Mouse (Mus musculus): ENCODE data around the gene Ly6g6d. TPM values are rescaled to one million over a fixed set of nuclear protein-coding genes. Genes with fewer than 3 reads are reported as not detected.

Gene Ly6g6d
- polyA plus RNA-seq, 1 experiment from 2014 or later: not detected

Other genes with a start within 250 kb of the Ly6g6d start
- gene Stk19, start 241.1 kb downstream of the Ly6g6d start, polyA plus RNA-seq (2014; fragmentation: Illumina TruSeq; extraction: RNeasy Lipid Tissue Mini Kit (QIAGEN cat#74804); ENCODE audit: low read depth, low replicate concordance): 23.0 TPM
- 3.0 TPM for gene Dxo, start 241.0 kb downstream of the Ly6g6d start, polyA plus RNA-seq (2014; fragmentation: Illumina TruSeq; extraction: RNeasy Lipid Tissue Mini Kit (QIAGEN cat#74804); ENCODE audit: low read depth, low replicate concordance)
- gene Skiv2l, start 227.9 kb downstream of the Ly6g6d start, polyA plus RNA-seq (2014; fragmentation: Illumina TruSeq; extraction: RNeasy Lipid Tissue Mini Kit (QIAGEN cat#74804); ENCODE audit: low read depth, low replicate concordance): 5.6 TPM
- 1.1 TPM for gene Nelfe, start 227.7 kb downstream of the Ly6g6d start, polyA plus RNA-seq (2014; fragmentation: Illumina TruSeq; extraction: RNeasy Lipid Tissue Mini Kit (QIAGEN cat#74804); ENCODE audit: low read depth, low replicate concordance)
- 18.5 TPM for gene Cfb, start 215.5 kb downstream of the Ly6g6d start, polyA plus RNA-seq (2014; fragmentation: Illumina TruSeq; extraction: RNeasy Lipid Tissue Mini Kit (QIAGEN cat#74804); ENCODE audit: low read depth, low replicate concordance)
- gene Zbtb12, start 198.6 kb downstream of the Ly6g6d start, polyA plus RNA-seq (2014; fragmentation: Illumina TruSeq; extraction: RNeasy Lipid Tissue Mini Kit (QIAGEN cat#74804); ENCODE audit: low read depth, low replicate concordance): 1.1 TPM
- 2.3 TPM for gene Gm20547, start 196.0 kb downstream of the Ly6g6d start, polyA plus RNA-seq (2014; fragmentation: Illumina TruSeq; extraction: RNeasy Lipid Tissue Mini Kit (QIAGEN cat#74804); ENCODE audit: low read depth, low replicate concordance)
- 1.0 TPM for gene C2, start 179.8 kb downstream of the Ly6g6d start, polyA plus RNA-seq (2014; fragmentation: Illumina TruSeq; extraction: RNeasy Lipid Tissue Mini Kit (QIAGEN cat#74804); ENCODE audit: low read depth, low replicate concordance)
- 10.6 TPM for gene Ehmt2, start 179.6 kb downstream of the Ly6g6d start, polyA plus RNA-seq (2014; fragmentation: Illumina TruSeq; extraction: RNeasy Lipid Tissue Mini Kit (QIAGEN cat#74804); ENCODE audit: low read depth, low replicate concordance)
- gene Slc44a4, start 163.6 kb downstream of the Ly6g6d start, polyA plus RNA-seq (2014; fragmentation: Illumina TruSeq; extraction: RNeasy Lipid Tissue Mini Kit (QIAGEN cat#74804); ENCODE audit: low read depth, low replicate concordance): 32.3 TPM
- gene Neu1, start 146.8 kb downstream of the Ly6g6d start, polyA plus RNA-seq (2014; fragmentation: Illumina TruSeq; extraction: RNeasy Lipid Tissue Mini Kit (QIAGEN cat#74804); ENCODE audit: low read depth, low replicate concordance): 15.5 TPM
- 10.1 TPM for gene Hspa1b, start 118.8 kb downstream of the Ly6g6d start, polyA plus RNA-seq (2014; fragmentation: Illumina TruSeq; extraction: RNeasy Lipid Tissue Mini Kit (QIAGEN cat#74804); ENCODE audit: low read depth, low replicate concordance)
- not detected for gene Gm20481, start 108.2 kb downstream of the Ly6g6d start, polyA plus RNA-seq (2014; fragmentation: Illumina TruSeq; extraction: RNeasy Lipid Tissue Mini Kit (QIAGEN cat#74804); ENCODE audit: low read depth, low replicate concordance)
- 4.5 TPM for gene Hspa1a, start 105.9 kb downstream of the Ly6g6d start, polyA plus RNA-seq (2014; fragmentation: Illumina TruSeq; extraction: RNeasy Lipid Tissue Mini Kit (QIAGEN cat#74804); ENCODE audit: low read depth, low replicate concordance)
- gene Hspa1l, start 105.4 kb downstream of the Ly6g6d start, polyA plus RNA-seq (2014; fragmentation: Illumina TruSeq; extraction: RNeasy Lipid Tissue Mini Kit (QIAGEN cat#74804); ENCODE audit: low read depth, low replicate concordance): 0.22 TPM
- 12.9 TPM for gene Lsm2, start 96.2 kb downstream of the Ly6g6d start, polyA plus RNA-seq (2014; fragmentation: Illumina TruSeq; extraction: RNeasy Lipid Tissue Mini Kit (QIAGEN cat#74804); ENCODE audit: low read depth, low replicate concordance)
- gene Vars, start 77.1 kb downstream of the Ly6g6d start, polyA plus RNA-seq (2014; fragmentation: Illumina TruSeq; extraction: RNeasy Lipid Tissue Mini Kit (QIAGEN cat#74804); ENCODE audit: low read depth, low replicate concordance): 1.5 TPM
- 0.09 TPM for gene Vwa7, start 61.5 kb downstream of the Ly6g6d start, polyA plus RNA-seq (2014; fragmentation: Illumina TruSeq; extraction: RNeasy Lipid Tissue Mini Kit (QIAGEN cat#74804); ENCODE audit: low read depth, low replicate concordance)
- gene Sapcd1, start 50.0 kb downstream of the Ly6g6d start, polyA plus RNA-seq (2014; fragmentation: Illumina TruSeq; extraction: RNeasy Lipid Tissue Mini Kit (QIAGEN cat#74804); ENCODE audit: low read depth, low replicate concordance): not detected
- gene Msh5, start 31.3 kb downstream of the Ly6g6d start, polyA plus RNA-seq (2014; fragmentation: Illumina TruSeq; extraction: RNeasy Lipid Tissue Mini Kit (QIAGEN cat#74804); ENCODE audit: low read depth, low replicate concordance): 2.5 TPM
- gene Clic1, start 28.1 kb downstream of the Ly6g6d start, polyA plus RNA-seq (2014; fragmentation: Illumina TruSeq; extraction: RNeasy Lipid Tissue Mini Kit (QIAGEN cat#74804); ENCODE audit: low read depth, low replicate concordance): 47.8 TPM
- gene Ddah2, start 19.0 kb downstream of the Ly6g6d start, polyA plus RNA-seq (2014; fragmentation: Illumina TruSeq; extraction: RNeasy Lipid Tissue Mini Kit (QIAGEN cat#74804); ENCODE audit: low read depth, low replicate concordance): not detected
- 1.5 TPM for gene Ly6g6c, start 12.7 kb downstream of the Ly6g6d start, polyA plus RNA-seq (2014; fragmentation: Illumina TruSeq; extraction: RNeasy Lipid Tissue Mini Kit (QIAGEN cat#74804); ENCODE audit: low read depth, low replicate concordance)
- gene Mpig6b, start 11.9 kb downstream of the Ly6g6d start, polyA plus RNA-seq (2014; fragmentation: Illumina TruSeq; extraction: RNeasy Lipid Tissue Mini Kit (QIAGEN cat#74804); ENCODE audit: low read depth, low replicate concordance): 3.0 TPM
- 2.8 TPM for gene Ly6g6e, start 1.2 kb downstream of the Ly6g6d start, polyA plus RNA-seq (2014; fragmentation: Illumina TruSeq; extraction: RNeasy Lipid Tissue Mini Kit (QIAGEN cat#74804); ENCODE audit: low read depth, low replicate concordance)
- gene Ly6g6f, start 7.5 kb upstream of the Ly6g6d start, polyA plus RNA-seq (2014; fragmentation: Illumina TruSeq; extraction: RNeasy Lipid Tissue Mini Kit (QIAGEN cat#74804); ENCODE audit: low read depth, low replicate concordance): not detected
- gene Abhd16a, start 11.2 kb upstream of the Ly6g6d start, polyA plus RNA-seq (2014; fragmentation: Illumina TruSeq; extraction: RNeasy Lipid Tissue Mini Kit (QIAGEN cat#74804); ENCODE audit: low read depth, low replicate concordance): 5.3 TPM
- not detected for gene Ly6g5c, start 30.2 kb upstream of the Ly6g6d start, polyA plus RNA-seq (2014; fragmentation: Illumina TruSeq; extraction: RNeasy Lipid Tissue Mini Kit (QIAGEN cat#74804); ENCODE audit: low read depth, low replicate concordance)
- not detected for gene Ly6g5b, start 37.4 kb upstream of the Ly6g6d start, polyA plus RNA-seq (2014; fragmentation: Illumina TruSeq; extraction: RNeasy Lipid Tissue Mini Kit (QIAGEN cat#74804); ENCODE audit: low read depth, low replicate concordance)
- 0.85 TPM for gene Gpank1, start 43.4 kb upstream of the Ly6g6d start, polyA plus RNA-seq (2014; fragmentation: Illumina TruSeq; extraction: RNeasy Lipid Tissue Mini Kit (QIAGEN cat#74804); ENCODE audit: low read depth, low replicate concordance)
- 96.9 TPM for gene Csnk2b, start 44.0 kb upstream of the Ly6g6d start, polyA plus RNA-seq (2014; fragmentation: Illumina TruSeq; extraction: RNeasy Lipid Tissue Mini Kit (QIAGEN cat#74804); ENCODE audit: low read depth, low replicate concordance)
- gene D17H6S53E, start 48.3 kb upstream of the Ly6g6d start, polyA plus RNA-seq (2014; fragmentation: Illumina TruSeq; extraction: RNeasy Lipid Tissue Mini Kit (QIAGEN cat#74804); ENCODE audit: low read depth, low replicate concordance): 2.2 TPM
- gene Apom, start 54.0 kb upstream of the Ly6g6d start, polyA plus RNA-seq (2014; fragmentation: Illumina TruSeq; extraction: RNeasy Lipid Tissue Mini Kit (QIAGEN cat#74804); ENCODE audit: low read depth, low replicate concordance): not detected
- 16.8 TPM for gene Bag6, start 57.1 kb upstream of the Ly6g6d start, polyA plus RNA-seq (2014; fragmentation: Illumina TruSeq; extraction: RNeasy Lipid Tissue Mini Kit (QIAGEN cat#74804); ENCODE audit: low read depth, low replicate concordance)
- gene Prrc2a, start 86.8 kb upstream of the Ly6g6d start, polyA plus RNA-seq (2014; fragmentation: Illumina TruSeq; extraction: RNeasy Lipid Tissue Mini Kit (QIAGEN cat#74804); ENCODE audit: low read depth, low replicate concordance): 12.8 TPM
- 7.7 TPM for gene Aif1, start 98.0 kb upstream of the Ly6g6d start, polyA plus RNA-seq (2014; fragmentation: Illumina TruSeq; extraction: RNeasy Lipid Tissue Mini Kit (QIAGEN cat#74804); ENCODE audit: low read depth, low replicate concordance)
- not detected for gene Lst1, start 110.4 kb upstream of the Ly6g6d start, polyA plus RNA-seq (2014; fragmentation: Illumina TruSeq; extraction: RNeasy Lipid Tissue Mini Kit (QIAGEN cat#74804); ENCODE audit: low read depth, low replicate concordance)
- gene Ltb, start 116.4 kb upstream of the Ly6g6d start, polyA plus RNA-seq (2014; fragmentation: Illumina TruSeq; extraction: RNeasy Lipid Tissue Mini Kit (QIAGEN cat#74804); ENCODE audit: low read depth, low replicate concordance): not detected
- 0.35 TPM for gene Tnf, start 123.9 kb upstream of the Ly6g6d start, polyA plus RNA-seq (2014; fragmentation: Illumina TruSeq; extraction: RNeasy Lipid Tissue Mini Kit (QIAGEN cat#74804); ENCODE audit: low read depth, low replicate concordance)
- gene Lta, start 127.3 kb upstream of the Ly6g6d start, polyA plus RNA-seq (2014; fragmentation: Illumina TruSeq; extraction: RNeasy Lipid Tissue Mini Kit (QIAGEN cat#74804); ENCODE audit: low read depth, low replicate concordance): 0.54 TPM
- gene Gm16181, start 142.8 kb upstream of the Ly6g6d start, polyA plus RNA-seq (2014; fragmentation: Illumina TruSeq; extraction: RNeasy Lipid Tissue Mini Kit (QIAGEN cat#74804); ENCODE audit: low read depth, low replicate concordance): not detected
- gene Atp6v1g2, start 155.6 kb upstream of the Ly6g6d start, polyA plus RNA-seq (2014; fragmentation: Illumina TruSeq; extraction: RNeasy Lipid Tissue Mini Kit (QIAGEN cat#74804); ENCODE audit: low read depth, low replicate concordance): 8.0 TPM
- gene Nfkbil1, start 157.7 kb upstream of the Ly6g6d start, polyA plus RNA-seq (2014; fragmentation: Illumina TruSeq; extraction: RNeasy Lipid Tissue Mini Kit (QIAGEN cat#74804); ENCODE audit: low read depth, low replicate concordance): not detected
- 10.4 TPM for gene Ddx39b, start 163.7 kb upstream of the Ly6g6d start, polyA plus RNA-seq (2014; fragmentation: Illumina TruSeq; extraction: RNeasy Lipid Tissue Mini Kit (QIAGEN cat#74804); ENCODE audit: low read depth, low replicate concordance)
- gene H2-D1, start 184.7 kb upstream of the Ly6g6d start, polyA plus RNA-seq (2014; fragmentation: Illumina TruSeq; extraction: RNeasy Lipid Tissue Mini Kit (QIAGEN cat#74804); ENCODE audit: low read depth, low replicate concordance): 76.9 TPM
- 45.4 TPM for gene H2-Q1, start 242.3 kb upstream of the Ly6g6d start, polyA plus RNA-seq (2014; fragmentation: Illumina TruSeq; extraction: RNeasy Lipid Tissue Mini Kit (QIAGEN cat#74804); ENCODE audit: low read depth, low replicate concordance)

Data from sigmoid colon, adult 10 weeks (tissue).